Mouse (Mus musculus) urinary bladder, postnatal 25 days (tissue): Measurements from ENCODE around the gene Acad11.

Source experiments
- DNase-seq: peaks from one replicate; pipeline ENCODE4 v3.0.0; 2022; ENCODE audit warnings: low spot score

Acad11 gene

DNA sequence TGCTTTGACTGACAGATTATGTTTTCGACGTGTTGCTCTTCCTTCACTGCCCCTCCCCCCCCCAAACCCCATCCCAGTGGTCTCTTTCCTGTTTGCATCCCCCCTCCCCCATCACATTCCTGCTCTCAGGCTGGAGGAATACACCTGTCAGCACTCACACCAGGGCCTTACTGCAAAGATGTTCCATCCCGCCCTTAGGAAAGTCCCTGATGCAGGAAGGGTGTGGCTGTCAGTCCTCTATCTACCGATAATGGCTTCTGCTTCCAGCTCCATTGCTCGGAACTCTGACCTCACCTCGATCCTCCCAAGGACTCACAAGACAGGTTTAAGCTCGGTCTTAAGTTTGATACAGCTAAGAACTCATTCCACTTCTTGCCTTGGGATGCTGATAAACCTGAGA is 83.5 kb downstream of the Acad11 start:
- DNase-seq: no peak

DNA sequence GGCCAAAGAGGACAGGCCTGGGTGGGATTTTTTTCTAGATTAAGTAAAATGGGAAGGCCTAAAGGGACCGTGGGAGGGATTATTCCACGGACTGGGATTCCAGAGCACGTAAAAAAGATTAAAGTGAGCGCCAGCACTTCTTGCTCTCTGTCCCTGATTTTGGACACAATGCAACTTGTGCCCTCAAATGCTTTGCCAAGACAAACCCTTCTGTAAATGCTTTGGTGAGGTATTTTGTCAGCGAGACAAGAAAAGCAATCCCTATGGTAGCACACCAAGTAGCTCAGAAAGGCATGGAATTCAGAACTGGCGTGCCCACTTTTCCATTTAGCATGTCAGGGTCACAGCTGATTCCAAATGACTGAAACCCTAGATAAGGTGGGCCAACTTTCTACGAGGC is 85.8 kb downstream of the Acad11 start:
- DNase-seq: no peak

DNA sequence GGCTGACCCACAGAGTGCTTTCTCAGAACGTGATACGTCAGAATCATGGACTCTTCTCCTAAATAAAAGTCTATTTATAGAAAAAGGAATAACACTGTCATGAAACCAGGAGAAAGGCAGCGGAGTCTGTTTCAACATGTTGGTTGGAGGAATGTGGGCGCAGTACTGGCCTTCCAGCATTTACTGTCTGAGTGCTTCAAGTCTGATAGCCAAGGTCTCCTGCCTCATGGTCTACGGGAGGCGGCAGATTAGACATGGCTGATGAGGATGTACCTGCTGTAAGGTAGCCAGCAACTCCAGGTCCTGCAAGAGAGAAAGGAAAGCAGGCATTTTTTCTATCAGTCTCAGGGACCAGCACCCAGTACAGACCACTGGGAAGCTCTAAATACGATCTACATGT is 88.9 kb downstream of the Acad11 start:
- DNase-seq: no peak

DNA sequence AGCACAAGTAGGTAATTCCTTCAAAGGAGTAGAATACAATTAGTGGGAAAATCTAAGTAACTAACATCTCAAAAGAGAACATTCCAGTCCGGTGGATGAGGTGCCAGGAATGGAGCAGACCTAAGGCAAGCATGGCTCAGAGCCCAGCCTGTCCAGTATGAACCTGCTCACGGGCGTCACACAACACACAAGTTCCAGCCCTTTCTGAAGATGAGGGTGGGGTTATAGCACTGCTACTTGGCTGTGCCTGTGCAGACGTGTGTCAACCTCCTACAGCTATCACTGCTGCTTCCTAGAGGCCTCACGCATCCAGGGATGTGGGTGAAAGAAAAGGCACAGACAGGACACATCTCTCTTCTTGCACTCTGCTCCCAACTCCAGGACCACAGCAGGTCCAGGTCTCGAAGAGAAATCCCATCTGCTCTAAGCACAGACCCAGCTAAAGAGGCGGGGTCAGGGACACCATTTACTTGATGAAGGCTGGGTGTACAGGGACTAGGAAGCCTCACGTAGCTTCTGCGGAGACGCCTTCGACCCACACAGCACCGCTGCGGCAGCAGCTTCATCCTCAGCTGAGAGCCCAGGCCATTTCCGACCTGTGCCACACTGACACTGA is 92.0 kb downstream of the Acad11 start:
- DNase-seq: no peak

DNA sequence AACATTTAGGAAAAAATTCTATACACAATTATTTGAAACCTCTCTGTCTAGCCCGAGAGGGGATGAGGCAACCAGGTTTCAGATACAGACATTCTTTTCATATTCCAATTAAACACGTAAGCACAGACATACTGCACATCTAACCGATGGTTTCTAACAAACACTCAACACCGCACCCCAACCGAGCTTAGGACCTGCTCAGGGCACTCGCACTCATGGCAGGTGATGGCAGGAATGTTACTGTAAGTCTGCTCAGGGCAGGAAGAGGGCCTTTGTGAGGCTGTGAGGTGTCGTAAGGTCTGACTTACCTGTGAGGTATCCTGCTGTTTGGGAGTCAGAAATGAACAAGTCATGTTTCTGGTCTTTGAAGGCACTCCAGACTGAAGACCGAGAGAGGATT is 93.3 kb downstream of the Acad11 start:
- no peak for DNase-seq

DNA sequence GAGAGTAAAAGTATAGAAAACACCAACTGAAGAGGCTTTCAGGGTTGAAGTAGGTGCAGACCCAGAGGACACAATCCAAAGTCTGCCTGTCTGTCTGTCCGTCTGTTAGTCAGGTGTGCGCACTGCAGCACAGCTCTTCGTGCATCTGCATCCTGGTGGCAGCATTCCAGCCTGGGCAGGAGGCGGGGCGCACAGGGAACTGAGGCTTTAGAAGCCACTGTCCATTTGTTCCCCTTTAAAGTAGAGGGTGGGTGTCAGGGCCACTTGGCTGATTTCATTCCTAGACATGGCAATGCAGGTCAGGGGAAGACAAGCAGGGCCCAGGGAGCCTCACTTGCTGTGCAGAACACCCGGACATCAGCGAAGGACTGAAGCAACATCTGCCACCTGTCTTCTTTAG is 94.1 kb downstream of the Acad11 start:
- no peak for DNase-seq

DNA sequence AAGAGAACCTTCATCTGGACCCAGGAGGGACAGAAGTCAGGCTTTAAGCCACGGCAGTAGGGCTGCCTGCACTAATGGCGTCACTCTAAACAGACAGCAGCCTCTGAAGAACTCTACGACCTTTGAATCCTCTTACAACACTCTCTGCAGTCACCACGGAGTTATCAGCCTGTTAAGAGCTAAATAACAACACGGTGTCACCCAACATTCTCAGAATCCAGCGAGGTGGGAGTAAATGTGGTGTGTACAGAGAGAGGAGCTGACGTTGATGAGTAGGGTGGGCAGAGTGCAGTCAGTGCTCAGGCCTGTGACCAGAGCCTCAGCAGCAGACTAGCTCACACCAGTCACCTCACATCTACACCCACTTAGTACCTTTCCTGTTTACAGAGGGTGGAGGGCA is 97.9 kb downstream of the Acad11 start:
- DNase-seq: no peak

DNA sequence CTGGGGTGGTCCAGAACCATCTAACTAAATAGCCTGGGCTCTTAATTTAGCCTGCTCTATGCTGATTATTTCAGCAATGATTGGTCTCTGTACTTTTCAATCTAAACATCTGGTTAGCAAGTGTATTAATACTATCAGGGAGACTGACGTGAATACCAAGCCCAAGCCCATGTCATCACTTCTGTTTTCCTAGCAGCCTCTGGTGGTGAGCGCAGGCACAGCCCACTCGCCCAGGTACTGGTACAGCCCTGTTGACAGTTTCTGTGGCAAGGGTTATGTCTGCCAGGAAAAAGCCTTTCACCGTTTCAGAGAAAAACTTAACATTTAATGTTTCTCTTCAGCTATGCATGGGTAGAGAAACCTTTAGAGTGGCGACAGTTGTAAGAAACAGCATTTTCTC is 101.0 kb downstream of the Acad11 start:
- DNase-seq: no peak

DNA sequence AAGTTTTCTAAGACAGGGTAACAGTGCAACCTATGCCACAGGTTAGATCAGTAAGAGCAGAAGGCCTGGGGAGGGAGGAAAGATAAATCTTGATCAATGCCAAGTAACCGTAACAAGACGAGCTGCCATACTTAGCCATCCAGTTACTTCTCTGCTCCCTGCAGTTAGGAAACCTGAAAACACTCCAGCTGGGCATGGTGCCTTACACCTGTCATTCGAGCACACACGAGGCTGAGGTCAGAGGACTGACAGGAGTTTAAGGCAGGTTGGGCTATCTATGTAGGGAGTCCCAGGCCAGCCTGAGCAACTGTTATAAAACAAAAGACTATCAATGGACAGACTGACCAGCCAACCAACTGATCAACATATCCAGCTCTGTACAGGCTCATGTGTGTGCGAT is 102.7 kb downstream of the Acad11 start:
- DNase-seq: no peak

DNA sequence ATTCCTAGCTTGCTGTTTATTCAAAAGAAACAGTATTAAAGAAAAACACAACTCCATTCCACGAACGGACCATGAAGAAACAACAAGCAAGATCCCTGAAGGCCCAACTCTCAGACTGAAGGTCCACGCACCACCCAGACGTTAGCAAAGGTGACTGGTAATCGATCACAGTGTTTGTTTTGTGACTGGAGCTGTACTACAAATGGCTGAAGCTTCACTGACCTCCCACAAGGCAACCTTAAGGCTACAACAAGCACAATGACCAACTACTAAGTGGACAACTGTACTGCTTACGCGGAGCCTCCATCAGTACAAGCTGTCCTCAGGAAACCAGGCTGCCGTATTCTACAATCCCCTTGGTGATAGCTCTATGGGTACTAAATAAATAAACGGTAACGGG is 106.8 kb downstream of the Acad11 start:
- no peak for DNase-seq

DNA sequence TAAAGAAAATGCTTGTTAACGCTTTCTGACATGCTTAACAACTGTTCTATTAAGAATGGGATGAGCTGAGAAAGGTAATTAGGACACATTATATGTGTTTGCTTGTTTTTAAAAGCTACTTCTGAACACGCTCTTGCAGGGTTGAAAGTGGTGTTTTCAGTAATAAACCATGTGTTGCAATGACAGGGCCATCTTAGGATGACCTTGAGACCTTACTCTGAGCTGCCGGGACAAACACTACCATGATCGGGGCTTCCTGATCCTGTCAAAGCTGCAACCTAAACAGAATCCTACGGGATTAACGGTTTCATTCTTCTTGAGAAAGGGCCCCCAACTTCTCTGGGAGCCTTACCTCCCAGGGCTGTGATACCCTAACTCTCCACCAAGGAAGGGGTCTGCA is 108.5 kb downstream of the Acad11 start:
- DNase-seq: no peak

DNA sequence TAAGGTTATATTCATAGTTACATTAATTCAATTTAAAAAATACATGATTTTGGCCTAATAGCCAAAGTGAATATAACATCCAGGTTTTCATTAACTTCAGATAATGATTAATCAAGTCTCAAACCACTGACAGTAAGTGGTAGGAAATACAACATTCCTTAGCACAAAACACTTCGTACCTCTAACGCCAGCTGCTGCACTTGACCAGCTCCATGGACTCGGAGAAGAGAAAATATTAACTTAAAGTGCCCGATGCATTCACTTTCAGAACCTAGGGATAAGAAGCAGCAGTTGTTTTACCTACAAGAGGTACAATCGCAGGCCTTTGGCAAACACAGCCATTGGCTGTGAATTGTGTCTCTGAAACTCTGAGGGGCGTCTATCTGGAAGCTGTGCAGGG is 109.2 kb downstream of the Acad11 start:
- no peak for DNase-seq
